Mouse (Mus musculus): Measurements from ENCODE around the gene Flywch2.

- TF ChIP-seq GATA1 (IDR thresholded peaks at IDR 0.05; ENCODE audit: borderline replicate concordance, low read length) (no peak), FLI1 (IDR thresholded peaks at IDR 0.05; ENCODE audit: low read length) (no peak)
Measured at GRCm38 (mm10) chr17:23806867-23807266, 21.0 kb upstream of the Flywch2 start.

Measured in megakaryocyte, embryonic 14.5 days (primary cell).